Mouse (Mus musculus) thymus, postnatal 4 days (tissue): ENCODE data around the gene Lce1a1.

Experiments
- DNase-seq: peaks from one replicate; pipeline ENCODE4 v3.0.0; 2021

The Lce1a1 gene

GRCm38 (mm10) chr3:92648207-92648606, at the start of gene Lce1a1:
Lce1a1 (minus strand) TSS chr3:92648307.
- no peak for DNase-seq

GRCm38 (mm10) chr3:92694613-92695012, 46.5 kb upstream of the Lce1a1 start:
- DNase-seq = no peak

DNA sequence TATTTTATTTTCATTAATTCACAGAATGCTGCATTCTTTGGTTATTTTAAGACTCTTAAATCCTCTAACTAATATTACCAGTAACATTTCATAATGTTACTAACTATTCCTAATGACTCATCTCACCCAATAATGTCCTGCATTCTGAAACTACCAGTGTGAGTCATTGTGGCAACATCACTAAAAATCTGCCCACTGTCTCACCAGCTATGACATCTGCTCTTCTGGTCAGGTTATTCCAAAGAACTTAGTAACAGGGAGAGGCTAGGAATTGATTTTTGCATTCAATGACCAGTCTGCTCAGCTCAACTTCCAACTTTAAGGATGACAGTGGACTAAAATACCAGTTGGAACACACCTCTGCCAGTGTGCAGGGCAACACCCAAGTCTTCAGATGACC, 43.6 kb upstream of the Lce1a1 start:
- no peak for DNase-seq

DNA sequence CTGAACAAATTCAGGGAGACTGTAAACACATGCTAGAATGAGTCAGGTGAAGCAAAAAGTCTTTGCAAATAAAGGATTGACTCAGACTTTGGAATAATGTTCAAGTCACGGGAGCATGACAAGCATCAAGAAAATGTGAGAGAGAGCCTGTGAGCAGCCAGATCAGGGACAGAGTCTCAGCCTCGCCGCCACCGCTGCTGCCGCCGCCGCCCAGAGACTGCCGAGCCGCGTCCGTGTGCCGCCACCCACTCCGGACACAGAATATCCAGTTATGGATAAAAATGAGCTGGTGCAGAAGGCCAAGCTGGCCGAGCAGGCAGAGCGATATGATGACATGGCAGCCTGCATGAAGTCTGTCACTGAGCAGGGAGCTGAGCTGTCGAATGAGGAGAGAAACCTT, 41.0 kb upstream of the Lce1a1 start:
- DNase-seq = peak; percentile 42

DNA sequence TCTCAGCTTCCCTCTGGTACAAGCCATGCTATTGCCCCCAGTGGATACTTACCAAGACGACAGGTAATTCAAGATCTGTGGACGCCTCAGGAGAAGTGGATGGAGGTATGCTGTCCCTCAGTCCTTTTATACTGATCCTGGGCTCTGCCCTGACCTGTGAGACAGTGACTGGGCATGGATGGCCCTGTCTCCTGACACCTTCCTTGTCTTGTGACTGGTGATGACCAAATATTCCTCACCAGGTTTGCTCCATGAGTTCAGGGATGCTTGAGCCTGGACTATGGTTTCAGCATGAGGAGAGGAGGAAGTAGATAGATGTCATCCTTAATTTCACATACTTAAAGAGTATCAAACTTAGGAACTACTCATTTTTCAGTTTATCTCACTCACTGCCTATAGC, 39.0 kb upstream of the Lce1a1 start, which contains the start of gene Lce1d:
Gene Lce1d, minus strand, starts transcription at position 101 of the 400 bp plus-strand sequence.
- no peak for DNase-seq

DNA sequence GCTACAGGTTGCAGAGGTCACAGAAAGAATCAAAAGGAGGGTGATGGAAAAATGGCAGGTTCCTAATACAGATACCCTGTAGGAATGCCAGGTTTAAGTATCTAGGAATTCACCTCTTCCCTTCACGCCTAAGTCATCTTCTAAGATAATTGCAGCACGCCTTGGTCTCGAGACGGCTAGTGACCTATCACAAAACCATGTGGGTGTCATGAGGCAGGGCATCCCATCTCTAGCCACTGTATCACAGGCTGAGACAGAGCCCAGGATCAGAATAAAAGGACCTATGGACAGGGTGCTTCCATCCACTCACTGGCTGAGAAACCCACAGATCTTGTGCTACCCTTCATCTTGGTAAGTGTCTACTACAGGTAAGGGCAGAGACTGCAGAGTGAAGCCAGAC, 30.8 kb upstream of the Lce1a1 start, which contains the start of gene Lce1c:
Gene Lce1c, plus strand, starts transcription at position 301 of the 400 bp plus-strand sequence.
- no peak for DNase-seq

DNA sequence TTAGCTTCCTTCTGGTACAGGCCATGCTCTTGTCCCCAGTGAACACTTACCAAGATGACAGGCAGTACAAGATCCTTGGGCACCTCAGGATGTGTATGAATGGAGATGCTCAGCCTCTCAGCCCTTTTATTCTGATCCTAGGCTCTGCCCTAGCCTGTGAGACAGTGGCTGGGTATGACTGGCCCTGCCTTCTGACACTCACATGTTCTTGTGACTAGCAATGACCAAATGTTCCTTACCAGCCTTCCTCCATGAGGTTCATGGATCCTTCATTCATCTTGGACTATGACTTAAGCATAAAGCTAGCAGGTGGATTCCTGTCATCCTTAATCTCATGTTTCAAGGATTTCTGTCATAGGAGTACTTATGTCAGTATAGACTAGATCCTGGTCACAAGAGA, 22.1 kb upstream of the Lce1a1 start, which contains the start of gene Lce1a2:
Gene Lce1a2, minus strand, starts transcription at position 101 of the 400 bp plus-strand sequence.
- no peak for DNase-seq

- no peak for DNase-seq
These were observed 8.7 kb upstream of the Lce1a1 start, which contains the start of gene Lce1b for GRCm38 (mm10) chr3:92656826-92657225. Lce1b (minus strand) TSS chr3:92656926.

DNA sequence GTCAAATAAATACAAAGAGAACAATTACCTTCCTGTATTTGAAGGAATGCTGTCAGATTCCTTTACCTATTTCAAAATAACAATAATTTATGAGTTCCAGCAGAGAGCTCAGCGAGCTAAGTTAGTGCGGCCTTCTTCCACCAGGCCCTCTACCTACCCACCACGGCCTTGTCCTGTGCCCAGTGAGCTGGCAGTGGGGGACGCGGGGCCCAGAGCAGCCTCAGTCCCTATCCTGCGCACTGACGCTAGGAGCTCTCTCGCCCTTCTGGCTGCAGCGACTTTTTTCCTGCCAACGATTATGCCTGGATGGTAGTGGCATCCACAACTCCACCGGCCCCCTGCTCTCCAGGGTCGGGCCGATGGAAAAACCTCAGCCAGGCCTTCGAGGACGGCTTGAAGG, 8.3 kb downstream of the Lce1a1 start:
- no peak for DNase-seq

DNA sequence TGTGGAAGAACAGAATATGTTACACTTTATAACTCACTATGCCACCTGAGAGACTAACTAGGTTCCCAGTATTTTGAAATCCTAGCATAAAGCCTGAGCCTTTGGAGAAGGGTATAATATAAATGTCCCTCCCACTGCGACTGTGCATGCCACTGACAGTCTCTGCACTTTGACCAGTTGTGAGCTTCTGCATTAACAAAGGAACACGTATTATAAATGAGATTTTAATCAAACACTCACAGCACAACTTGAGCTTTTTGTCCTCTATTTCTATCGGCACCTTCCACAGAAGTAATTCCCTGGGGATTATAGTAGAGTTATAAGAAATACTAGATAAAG, 9.5 kb downstream of the Lce1a1 start:
- DNase-seq = no peak

DNA sequence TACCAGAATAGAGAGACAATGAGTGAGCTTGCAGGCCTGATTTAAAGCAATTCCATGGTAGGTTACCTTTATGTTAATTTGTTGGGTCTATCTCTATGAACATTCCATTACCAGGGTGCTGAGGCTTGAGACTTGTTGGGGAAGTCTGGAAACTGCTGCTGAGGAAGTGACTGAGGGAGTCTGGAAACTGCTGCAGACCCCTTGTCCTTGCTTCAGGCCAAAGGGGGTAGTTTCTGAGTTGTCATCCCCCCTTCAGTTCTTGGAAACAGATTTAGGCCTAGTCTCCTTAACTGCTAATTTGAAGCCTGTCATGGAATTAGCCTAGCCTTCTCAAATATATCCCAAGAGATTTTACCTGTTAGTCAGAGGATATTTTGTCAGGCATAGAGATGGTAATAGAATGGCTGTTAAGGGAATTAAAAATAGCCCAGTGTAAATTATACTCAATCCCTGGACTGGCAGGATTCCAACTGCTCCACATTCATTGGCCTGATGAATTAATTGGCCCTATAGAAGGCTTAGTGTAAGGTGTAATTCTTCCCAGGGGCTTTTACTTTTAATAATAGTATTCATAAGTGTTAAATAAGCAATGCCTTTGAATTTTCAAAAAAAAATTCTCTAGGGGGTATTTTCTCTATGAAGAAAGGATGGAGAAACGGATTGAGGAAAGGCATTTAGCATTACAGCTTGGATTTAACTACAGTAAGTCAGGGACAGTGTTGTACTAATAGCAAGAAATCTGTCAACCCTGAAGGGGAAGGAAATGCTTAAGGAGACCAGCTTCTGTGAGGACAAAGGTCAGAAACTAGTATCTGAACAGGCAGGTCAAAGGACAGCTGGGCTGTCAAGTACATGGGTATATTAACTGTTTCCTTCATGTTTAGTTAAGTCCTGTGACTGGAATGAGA, 10.1 kb downstream of the Lce1a1 start:
- DNase-seq = no peak

DNA sequence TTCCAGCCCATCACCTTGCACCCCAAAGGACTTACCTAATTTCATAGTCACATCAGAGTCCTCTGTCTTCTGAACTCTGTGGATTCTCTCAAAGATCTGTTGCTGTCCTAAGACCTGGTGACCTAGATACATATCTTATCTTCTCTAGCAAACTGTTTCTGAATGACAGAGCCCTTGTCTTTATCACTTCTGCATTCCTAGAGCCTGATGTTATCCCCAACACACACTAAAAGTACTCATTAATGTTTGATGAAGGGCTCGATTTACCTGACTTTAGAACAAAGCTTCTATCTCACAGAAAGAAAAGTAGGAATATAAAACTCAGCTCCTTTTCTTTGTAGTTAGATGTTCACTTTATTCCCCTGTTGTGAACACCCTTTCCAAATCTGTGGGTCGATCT, 26.5 kb downstream of the Lce1a1 start, which contains the start of gene Lce6a:
Gene Lce6a, minus strand, starts transcription at position 101 of the 400 bp plus-strand sequence.
- no peak for DNase-seq

- no peak for DNase-seq
These were observed 38.3 kb downstream of the Lce1a1 start for GRCm38 (mm10) chr3:92609804-92610203.

DNA sequence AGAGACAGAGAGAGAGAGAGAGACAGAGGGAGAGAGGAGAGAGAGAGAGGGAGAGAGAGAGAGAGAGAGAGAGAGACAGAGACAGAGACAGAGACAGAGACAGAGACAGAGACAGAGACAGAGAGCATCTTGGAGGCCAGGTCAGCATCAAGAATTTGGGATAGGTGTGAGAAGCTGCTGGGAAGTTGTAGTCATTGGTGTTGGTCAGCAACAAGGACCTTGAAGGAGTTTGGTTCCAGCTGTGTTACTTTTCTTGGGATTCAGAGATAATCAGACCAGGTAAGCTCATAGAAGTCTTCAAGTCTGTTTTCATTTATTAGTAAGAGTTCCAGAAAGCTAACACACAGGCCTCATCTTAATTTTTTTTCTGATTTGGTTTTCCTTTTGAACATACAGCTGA, 40.7 kb downstream of the Lce1a1 start, which contains the start of gene 2210017I01Rik:
Gene 2210017I01Rik, minus strand, starts transcription at position 101 of the 400 bp plus-strand sequence.
- no peak for DNase-seq

GRCm38 (mm10) chr3:92602169-92602568, 45.9 kb downstream of the Lce1a1 start:
- no peak for DNase-seq

- no peak for DNase-seq
These were observed 47.7 kb downstream of the Lce1a1 start for GRCm38 (mm10) chr3:92600456-92600855.

DNA sequence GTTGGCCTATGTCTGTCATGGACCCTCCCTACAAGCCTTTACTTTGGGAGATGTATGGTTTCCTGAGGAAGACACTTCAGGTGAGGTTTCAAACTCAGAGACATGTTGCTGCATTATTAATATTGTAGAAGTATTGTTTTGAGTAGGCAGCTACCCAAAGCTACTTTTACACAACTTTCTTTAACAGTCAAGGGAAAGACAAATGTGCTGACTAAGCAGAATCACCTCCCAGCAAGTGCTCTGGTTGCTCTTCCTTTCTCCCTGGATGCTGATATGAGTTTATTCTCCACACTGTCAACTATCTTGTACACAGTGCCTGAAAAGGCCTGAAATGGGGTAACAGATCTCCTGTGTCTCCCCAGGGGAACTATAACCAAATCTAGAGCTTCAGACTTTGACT, 48.1 kb downstream of the Lce1a1 start:
- no peak for DNase-seq

DNA sequence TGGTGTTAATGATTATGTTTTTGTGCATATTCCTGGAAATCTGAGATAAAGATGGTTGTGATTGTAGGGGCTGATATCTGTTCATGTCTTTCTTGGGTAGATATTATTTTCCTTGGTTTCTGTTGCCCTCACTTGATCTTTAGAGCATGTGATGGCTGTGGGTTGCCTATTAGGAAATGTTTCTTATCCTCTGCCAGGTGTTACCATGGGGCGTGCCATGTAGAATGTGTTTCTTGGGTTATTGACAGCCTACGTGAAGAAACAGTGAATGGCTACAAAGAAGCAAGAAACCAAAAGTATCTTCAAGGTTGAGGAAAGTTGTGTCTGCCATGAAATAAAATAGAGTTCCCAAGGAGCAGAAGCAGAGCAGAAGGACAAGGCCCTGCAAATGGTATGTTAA, 49.7 kb downstream of the Lce1a1 start:
- DNase-seq = no peak
